Mouse (Mus musculus): Measurements from ENCODE around the gene Spata13.

Spata13 gene

DNA sequence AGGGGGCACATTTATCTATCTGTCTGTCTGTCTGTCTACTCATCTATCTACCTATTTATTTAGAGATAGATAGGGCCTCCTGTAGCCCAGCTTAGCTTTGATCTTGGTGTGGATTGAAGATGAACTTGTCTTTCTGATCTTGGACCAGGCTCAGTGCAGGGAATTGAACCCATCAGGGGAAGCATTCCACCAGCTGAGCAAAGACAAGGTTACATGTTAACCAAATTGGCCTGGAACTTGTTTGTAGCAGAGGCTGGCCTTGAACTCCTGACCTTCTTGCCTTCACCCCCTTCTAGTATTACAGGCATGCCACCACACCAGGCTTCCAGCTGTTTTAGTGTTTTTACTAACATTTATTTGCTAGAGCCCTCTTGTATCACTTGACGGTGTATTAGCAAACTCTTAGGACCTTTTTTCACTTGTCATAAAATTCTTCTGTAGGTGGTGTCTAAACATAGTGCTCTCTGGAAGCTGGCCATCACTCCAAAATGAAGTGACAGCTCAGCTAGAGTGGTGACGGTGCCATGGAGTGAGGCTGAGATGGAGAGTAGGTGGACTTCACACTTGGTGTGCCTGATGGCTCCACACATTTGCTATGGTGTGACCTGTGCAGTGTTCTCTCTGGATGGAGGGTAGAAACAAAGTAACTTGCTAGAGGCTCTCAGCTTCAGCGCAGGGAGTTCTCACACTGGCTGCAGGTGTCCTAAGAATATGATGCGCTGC, 163.0 kb downstream of the Spata13 start:
- peak; percentile 55 for DNase-seq

DNA sequence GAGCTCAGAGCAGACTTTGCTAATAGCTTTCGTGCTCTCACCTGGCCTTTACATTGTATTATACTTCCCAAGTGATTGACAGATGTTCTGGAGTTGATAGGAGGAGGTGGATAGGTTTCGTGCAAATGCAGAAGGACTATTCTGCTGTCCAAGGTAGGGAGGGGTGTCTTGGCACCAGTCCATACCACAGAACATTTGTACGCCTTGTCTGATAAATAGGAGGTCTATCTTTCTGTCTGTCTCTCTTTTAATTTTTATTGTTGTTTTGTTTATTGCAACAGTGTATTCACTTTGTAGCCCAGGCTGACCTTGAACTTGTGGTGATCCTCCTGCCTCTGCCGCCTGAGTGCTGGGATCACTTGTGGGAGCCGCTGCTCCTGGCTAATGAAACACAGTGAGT, 163.8 kb downstream of the Spata13 start:
- DNase-seq: peak; percentile 77

- DNase-seq: no peak
Measured at GRCm38 (mm10) chr14:60798721-60799120, 164.9 kb downstream of the Spata13 start.

GRCm38 (mm10) chr14:60799762-60800728, 166.2 kb downstream of the Spata13 start:
- peak; percentile 83 for DNase-seq

GRCm38 (mm10) chr14:60802026-60802425, 168.2 kb downstream of the Spata13 start:
- DNase-seq: peak; percentile 66

DNA sequence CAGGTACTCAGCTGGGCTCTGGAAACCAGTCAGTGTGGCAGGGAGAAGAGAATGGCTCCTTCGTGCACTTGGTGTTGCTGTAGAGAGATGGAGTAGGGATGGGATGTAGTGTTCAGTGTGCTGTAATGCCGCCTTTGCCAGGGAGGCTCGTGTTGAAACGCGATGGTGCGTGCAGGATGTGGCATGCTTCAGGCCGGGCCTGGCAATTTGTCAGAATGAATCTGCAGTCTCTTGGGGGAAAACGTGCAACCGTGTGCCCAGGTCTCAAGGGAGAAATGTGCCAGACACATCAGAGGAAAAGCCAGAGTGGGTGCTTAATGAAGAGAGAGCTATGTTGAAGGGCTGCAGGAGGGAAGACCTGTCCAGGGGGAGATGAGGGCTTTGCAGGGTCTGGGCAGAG, 171.2 kb downstream of the Spata13 start:
- peak; percentile 82 for DNase-seq

- peak; percentile 92 for DNase-seq
Measured at GRCm38 (mm10) chr14:60805871-60806270, 172.1 kb downstream of the Spata13 start.

GRCm38 (mm10) chr14:60806891-60807344, 173.1 kb downstream of the Spata13 start:
- DNase-seq: peak; percentile 79

DNA sequence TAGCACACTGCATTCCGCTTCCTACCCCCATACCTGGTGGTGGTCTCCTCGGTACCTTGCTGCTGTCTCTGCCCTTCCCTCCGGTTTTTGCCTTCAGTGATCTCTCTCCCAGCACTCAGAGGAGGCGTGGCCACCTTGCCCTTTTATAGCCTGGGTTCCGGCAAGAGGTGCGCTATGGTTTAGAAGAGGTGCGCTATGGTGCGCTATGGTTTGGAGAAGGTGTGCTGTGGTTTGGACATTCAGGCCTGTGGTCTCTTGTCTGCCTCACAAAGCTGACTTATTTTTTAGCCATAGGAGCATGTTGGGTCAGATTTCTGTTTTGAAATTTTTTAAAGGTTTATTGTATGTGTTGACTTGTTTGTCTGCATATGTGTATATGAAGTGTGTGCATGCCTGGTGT, 176.1 kb downstream of the Spata13 start:
- DNase-seq: peak; percentile 81

GRCm38 (mm10) chr14:60811547-60811946, 177.7 kb downstream of the Spata13 start:
- DNase-seq: peak; percentile 57
